Mouse (Mus musculus) lung, embryonic 16.5 days (tissue): Measurements from ENCODE around the gene Gm21767. TPM values are rescaled to one million over a fixed set of nuclear protein-coding genes. Genes with fewer than 3 reads are reported as not detected.
"Not testable (repeated sequence)": the region's sequence is repeated elsewhere in the genome, so short reads cannot be mapped to it uniquely, and the experiment has no call there.

Experiments
- ATAC-seq: fragments of 200-750 bp; cut with Nextera tagmentation; 2 replicates; pipeline ENCODE4 v1.8.0; 2017; ENCODE audit warnings: low read depth, mild to moderate bottlenecking, moderate library complexity
- H3K27ac ChIP-seq: fragments of 300-500 bp; sonication (generic); 2 replicates; pipeline ENCODE4 v1.5.1; 2014; ENCODE audit warnings: mild to moderate bottlenecking, control low read depth, low read length
- H3K27me3 ChIP-seq: fragments of 300-500 bp; sonication (generic); 2 replicates; pipeline ENCODE4 v1.6.1; 2014; ENCODE audit warnings: low read depth, low read length, mixed read lengths; ENCODE audit not compliant: control insufficient read depth, insufficient read depth
- H3K36me3 ChIP-seq: fragments of 300-500 bp; sonication (generic); 2 replicates; pipeline ENCODE4 v1.6.1; 2014; ENCODE audit warnings: low read length; ENCODE audit not compliant: control insufficient read depth, insufficient read depth
- H3K4me1 ChIP-seq: fragments of 300-500 bp; sonication (generic); replicated peaks from 2 replicates; pipeline ENCODE4 v1.6.1; 2014; ENCODE audit warnings: low read length, mixed read lengths; ENCODE audit not compliant: control insufficient read depth, insufficient read depth
- H3K4me2 ChIP-seq: fragments of 300-500 bp; sonication (generic); 2 replicates; pipeline ENCODE4 v1.6.1; 2014; ENCODE audit warnings: low read depth, low read length, control low read depth
- H3K4me3 ChIP-seq: fragments of 300-500 bp; sonication (generic); 2 replicates; pipeline ENCODE4 v1.5.1; 2014; ENCODE audit warnings: mild to moderate bottlenecking, low read length, control low read depth
- H3K9ac ChIP-seq: fragments of 300-500 bp; sonication (generic); 2 replicates; pipeline ENCODE4 v1.6.1; 2014; ENCODE audit warnings: low read length, control low read depth
- H3K9me3 ChIP-seq: fragments of 300-500 bp; sonication (generic); 2 replicates; pipeline ENCODE4 v1.6.1; 2016; ENCODE audit warnings: low read length; ENCODE audit not compliant: control insufficient read depth
- WGBS: fragments of 180-500 bp; shearing (Covaris S2); extraction: QIAGEN DNeasy Blood & Tissue Kit; methylation state at CpG from one replicate; pipeline ENCODE4 v1.1.7; 2014; 5-methylcytosine and 5-hydroxymethylcytosine counted together
- polyA plus RNA-seq: library from polyadenylated mRNA; unstranded; fragments of >200 nt; fragmentation: Nextera tagmentation; extraction: Ambion mirVana; gene quantifications from 2 replicates; pipeline ENCODE4 v1.2.1, GENCODE M21; 2015

Gene Gm21767
- polyA plus RNA-seq = not detected in 2 replicates

DNA sequence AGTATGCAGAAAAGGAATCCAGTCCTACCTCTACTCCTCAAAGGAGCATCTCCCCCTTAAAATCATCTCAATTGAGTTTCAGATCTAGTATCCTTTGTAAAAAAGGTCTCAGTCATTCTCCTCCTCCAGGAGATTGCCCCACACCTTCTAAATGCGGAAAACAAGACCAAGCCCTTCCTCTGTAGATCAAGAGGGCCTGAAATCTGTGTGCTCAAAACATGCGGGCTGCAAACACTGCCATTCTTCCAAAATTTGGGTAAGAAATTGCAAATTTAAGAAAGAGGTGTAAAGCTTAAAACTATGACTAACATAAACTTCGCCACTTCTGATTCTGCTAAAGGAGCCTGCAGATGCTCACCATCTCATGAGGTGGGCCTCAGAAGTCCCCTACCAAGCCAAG is at the start of gene Gm21767:
Gm21767 (plus strand) TSS at position 301 of the 400 bp plus-strand sequence.
- not testable (repeated sequence) for H3K4me3 ChIP-seq, H3K36me3 ChIP-seq, H3K4me1 ChIP-seq, H3K27me3 ChIP-seq, H3K9ac ChIP-seq, H3K9me3 ChIP-seq, ATAC-seq, H3K27ac ChIP-seq, H3K4me2 ChIP-seq
- no CpG with 5 or more reads among the region's 3 CpGs for WGBS
